Mouse (Mus musculus) right cerebral cortex, adult 2 months (tissue): Measurements from ENCODE around the gene Alcam.

Experiments
- DNase-seq, 2 experiments: peaks; one replicate each; pipeline ENCODE4 v3.0.0; 2021 to 2022; ENCODE audit warnings: low spot score in 2 of 2

Gene Alcam

DNA sequence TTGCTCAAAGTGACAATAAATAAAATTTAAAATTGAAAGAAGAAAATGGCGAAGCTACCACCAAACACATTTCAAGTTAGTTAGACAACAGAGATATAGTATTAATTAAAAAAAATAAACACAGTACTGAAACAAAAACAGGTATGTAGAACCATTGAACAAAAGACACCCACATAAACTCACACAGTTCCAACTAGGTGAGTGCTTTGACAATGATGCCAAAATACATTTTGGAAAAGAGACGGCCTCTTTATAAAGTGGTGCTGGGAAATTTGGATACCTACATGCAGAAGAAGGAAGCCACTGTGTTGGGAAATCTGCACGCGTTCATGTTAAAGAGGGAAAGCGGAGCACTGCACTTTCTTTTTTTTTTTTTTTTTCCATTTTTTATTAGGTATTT is 85.4 kb downstream of the Alcam start:
- no peak for DNase-seq

DNA sequence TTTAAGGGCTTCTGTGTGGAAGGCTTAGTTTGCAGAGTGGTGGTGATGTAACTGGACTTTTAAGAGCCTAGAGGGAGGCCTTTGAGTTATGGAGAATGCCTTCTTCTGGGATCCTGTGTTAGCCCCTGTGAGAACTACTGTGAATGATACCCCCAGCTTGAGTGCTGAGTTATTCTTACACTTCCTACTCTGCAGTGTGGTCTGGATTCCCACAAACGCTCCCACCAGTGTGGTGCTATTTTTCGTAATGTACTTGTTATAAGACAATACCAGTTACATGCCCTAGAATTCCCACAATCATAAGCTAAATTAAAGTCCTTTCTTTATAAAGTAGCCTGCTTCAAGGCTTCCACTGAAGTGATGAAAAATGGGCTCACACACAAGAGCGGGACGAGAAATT is 87.0 kb downstream of the Alcam start:
- DNase-seq, result no peak

DNA sequence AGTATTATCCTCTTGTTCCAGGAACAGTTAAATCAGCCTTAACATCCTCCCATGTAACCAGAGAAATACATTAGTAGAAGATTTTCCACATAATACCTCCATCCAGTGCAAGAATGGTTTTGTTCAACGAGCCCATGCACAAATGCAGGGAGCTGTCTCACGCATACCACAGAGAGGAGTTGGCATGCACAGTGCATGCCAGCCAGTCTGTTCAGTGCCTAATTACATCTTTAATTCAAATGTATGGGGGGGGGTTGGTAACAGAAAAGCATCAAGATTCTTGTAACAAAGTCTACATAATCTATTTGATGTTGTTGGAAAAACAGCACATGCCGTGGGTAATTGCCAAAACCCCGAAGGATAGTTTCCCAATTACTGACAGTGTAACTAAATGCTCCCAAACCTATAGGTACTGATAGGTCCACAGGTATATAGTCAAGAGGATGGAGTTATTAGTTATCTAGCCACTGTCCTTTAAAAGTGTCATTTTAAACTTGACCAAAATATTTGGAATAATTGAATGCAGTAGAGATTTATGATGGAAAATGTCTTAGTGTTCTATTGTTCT is 89.8 kb downstream of the Alcam start:
- DNase-seq, result no peak

DNA sequence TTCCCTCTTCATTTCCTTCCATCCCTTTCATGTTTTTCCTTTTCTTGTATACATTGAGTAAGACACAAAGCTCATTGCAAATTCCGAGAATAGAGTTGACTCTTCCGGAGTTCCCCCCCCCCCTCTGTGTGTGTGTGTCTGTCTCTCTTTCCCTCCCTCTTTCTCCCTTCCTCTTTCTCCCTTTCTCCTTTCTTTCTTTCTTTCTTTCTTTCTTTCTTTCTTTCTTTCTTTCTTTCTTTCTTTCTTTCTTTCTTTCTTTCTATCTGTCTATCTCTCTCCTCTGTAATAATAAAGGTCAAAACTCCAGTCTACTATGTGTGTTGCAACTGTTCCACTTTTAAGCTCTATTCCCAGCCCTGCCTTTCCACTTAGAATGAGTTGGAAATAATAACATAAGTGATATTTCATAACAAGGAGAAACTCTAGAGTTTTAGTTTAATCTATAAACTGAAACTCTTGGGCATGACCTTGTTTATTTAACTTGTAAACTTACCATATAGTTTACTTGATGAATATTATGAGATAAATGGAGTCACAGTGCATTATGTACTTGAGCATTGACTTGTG is 110.3 kb downstream of the Alcam start:
- no peak for DNase-seq

DNA sequence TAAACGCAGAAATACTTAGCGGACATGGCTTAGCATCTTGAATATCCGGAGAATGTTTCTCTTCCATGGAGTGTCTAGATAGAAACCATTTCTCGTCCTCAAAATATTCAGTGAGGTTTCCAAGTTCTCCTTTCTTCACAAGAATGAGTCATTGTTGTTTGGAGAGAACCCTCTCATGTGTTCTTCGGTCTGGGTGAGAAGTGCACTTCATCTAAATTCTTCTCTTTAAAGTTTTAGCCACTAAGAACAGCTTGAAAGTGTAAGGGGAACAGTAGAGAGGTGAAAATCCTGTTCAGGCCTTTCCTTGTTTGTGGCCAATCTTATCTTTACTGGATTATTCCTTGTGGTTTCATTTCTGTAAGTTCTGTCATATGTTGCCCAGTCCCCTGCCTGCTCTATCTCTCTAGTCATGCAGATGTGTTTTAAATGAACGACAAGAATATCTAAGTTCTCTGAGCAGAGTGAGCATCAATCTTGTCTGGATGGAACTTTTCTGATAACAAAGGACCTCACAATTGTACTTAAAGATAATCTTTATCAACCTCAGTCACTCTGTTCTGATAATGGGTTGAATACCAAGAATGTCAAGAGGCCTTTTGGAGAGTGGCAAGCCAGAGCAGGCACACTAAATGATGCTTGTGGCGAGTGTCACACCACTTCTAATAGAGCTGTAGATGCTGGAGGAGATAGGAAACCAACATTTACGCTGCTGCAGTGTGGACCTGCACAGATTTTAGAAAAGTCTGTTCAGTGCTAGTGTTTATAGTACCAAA is 111.0 kb downstream of the Alcam start:
- no peak for DNase-seq

DNA sequence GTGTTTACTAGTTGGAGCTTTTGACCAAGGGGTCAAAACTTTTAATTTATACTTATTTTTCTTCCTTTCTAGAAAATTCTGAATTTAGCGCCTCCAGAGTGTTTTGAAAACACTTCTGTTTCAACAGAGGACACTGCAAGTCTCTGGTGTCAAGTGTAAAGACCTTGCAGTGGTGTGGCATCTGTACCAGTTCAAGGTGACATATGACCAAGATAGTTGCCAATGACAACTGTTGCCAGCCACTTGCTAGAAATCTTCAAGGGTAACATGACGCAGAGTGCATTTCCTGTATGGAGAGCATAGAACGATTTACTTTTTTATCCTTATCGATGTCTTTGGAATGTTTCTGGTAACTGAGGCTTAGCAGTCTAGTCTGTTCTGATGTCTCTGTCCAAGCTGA is 119.8 kb downstream of the Alcam start:
- DNase-seq, result no peak

DNA sequence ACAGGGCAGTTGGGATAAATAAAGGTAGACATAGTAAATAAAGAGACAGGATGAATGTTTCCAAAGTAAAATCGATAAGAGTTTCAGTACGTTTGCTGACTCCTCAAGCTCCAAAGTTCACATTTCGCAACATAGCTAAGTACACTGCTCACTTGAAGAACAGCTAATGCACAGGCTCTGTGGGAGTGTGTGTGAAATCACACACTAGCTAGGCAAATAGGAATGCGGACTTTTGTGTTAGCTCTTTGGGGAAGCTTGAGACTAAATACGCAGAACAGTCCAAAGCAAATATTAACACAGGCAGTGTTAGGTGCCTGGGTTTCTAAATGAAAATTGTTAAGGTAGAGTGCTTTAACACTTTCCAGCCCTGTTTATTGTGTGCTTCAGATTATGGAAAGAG is 120.2 kb downstream of the Alcam start:
- DNase-seq, result no peak

DNA sequence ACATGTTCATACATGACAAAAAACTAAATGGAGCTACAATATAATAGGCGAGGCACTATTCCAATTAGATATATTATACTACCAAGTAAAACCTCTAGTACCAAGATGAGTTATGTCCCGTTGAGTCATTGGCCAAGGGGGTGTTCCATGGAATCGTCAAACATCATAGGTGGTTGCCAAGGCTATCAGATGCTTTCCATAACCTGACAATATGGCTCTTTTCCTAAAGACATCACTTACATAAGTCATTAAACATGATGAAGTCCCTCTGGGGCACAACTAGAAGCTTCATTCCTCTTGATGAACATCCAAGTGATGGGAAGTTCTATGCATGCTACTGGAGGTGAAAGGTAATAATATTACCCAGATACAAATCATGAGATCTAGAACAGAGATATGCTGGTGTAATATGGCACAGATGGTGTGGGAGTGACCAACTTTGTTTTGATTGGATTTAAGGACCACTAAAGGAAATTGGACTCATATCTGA is 122.5 kb downstream of the Alcam start:
- no peak for DNase-seq

- no peak for DNase-seq
These were observed 124.5 kb downstream of the Alcam start for GRCm38 (mm10) chr16:52329420-52329819.

- no peak for DNase-seq
These were observed 134.6 kb downstream of the Alcam start for GRCm38 (mm10) chr16:52319229-52319628.

DNA sequence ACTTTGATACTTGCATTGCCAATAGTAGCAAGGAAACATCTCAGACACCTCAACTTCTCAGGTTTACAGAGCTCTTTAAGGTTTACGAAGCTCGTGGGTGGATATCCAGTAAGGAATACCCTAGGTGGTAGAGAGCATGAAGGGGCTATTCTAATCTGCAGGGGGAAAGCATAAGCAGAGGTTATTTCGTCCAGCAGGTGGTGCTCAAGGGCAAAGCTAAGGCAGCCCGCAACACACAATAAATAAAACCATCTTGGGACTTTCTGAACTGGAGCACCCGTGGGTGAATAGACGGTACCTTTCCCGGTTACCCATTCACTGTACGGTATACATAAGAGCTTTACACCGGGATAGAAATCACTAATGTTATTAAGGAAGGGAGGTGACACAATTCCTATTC is 142.8 kb downstream of the Alcam start:
- peak; percentile 85 to 87 for DNase-seq

DNA sequence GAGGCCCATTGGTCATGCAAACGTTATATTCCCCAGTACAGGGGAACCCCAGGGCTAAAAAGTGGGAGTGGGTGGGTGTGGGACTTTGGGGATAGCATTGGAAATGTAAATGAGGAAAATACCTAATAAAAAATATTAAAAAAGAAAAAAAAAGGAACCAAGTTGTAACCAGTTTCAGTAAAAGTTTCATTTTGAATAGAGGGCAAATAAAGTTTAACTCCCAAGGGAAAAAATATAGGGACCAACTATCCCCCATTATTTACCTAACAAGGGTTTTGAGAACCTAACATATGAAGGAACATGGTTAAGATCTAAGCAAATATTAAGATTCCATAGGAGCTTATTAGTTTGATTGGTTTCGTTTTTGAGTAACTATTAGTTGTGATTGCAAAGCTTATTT is 146.9 kb downstream of the Alcam start:
- no peak for DNase-seq

- DNase-seq, result no peak
These were observed 150.4 kb downstream of the Alcam start for GRCm38 (mm10) chr16:52303532-52303902.

DNA sequence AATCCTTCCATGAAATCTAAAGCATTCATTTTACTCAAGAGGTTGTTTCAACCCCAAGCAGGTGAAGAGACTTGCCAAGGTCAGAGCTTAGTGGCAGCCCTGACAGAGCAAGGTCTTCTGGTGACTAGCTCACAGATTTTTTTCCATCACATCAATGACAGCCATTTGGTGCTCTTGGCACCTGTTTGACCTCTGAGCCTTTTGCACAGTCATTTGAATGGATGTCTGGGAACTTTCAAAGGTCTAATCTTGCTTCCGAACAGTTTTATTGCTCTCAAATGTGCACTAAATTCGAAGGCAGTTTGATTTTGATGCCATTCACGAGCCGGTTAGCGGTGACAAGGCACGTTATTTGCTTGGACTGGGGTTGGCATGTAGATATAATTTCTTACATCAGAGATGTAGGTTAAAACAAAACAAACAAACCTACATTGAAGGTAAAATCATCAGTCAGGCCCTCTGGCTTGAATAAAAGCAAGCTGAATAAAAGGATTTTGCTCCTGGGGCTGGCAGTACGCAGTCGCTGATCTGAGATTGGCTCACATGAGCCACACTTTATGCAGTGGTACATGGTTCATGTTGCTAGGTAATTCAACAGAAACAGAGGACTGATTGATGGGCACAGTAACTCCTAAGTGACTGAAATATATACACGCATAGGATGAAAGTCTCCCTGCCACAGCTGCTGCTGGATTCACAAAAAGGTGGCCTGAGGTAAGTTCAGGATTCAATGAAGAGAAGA is 150.9 kb downstream of the Alcam start:
- no peak for DNase-seq

GRCm38 (mm10) chr16:52301730-52302129 is 152.1 kb downstream of the Alcam start:
- DNase-seq, result no peak

- DNase-seq, result no peak
These were observed 157.5 kb downstream of the Alcam start for GRCm38 (mm10) chr16:52296376-52296775.

DNA sequence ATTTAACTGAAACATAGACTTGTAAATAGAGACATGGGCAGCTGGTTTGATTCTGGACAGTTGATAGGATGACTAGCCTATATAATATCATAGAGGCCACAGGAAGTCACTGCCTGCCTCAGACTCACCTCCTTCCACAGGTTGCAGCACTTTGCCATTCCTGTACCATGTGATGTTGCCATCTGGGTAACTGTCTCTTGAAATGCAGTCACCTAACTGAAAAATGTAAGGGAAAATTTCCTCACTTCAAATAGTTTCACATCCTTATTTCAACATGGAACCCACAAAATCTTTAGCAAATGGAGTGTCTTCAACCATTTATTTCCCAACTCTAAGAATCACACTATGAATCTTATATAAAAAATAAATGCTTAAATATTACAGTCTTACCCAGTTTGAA is 158.3 kb downstream of the Alcam start:
- DNase-seq, result no peak

DNA sequence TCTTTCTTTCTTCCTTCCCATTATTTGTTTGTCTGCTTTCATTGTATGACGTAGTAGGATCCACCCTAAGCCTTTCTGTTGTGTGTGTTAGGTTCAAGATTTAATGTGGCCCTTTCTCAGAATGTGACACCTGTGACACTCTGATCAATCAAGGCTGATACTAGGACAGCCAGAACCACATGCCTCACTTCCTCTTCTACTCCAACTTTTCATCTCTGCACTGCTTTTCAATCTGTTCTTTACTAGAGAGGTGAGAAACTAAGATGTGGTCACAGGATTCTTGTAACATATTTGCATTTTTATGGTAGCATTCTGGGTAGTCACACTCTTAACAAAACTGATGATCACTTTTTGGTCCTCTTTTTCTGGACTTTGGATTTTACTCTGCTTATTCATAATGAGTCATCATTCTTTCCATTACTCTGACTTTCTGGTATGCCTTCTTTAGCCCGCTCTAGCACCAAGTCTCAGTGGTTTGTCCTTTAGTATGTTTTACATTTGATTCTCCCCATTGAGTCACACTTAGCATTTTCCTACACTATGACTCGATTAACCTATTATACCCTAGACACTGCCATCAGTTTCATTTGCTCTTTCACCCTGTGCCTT is 161.3 kb downstream of the Alcam start:
- no peak for DNase-seq

- no peak for DNase-seq
These were observed 173.7 kb downstream of the Alcam start for GRCm38 (mm10) chr16:52280186-52280585.

- no peak for DNase-seq
These were observed 188.8 kb downstream of the Alcam start for GRCm38 (mm10) chr16:52265066-52265465.

DNA sequence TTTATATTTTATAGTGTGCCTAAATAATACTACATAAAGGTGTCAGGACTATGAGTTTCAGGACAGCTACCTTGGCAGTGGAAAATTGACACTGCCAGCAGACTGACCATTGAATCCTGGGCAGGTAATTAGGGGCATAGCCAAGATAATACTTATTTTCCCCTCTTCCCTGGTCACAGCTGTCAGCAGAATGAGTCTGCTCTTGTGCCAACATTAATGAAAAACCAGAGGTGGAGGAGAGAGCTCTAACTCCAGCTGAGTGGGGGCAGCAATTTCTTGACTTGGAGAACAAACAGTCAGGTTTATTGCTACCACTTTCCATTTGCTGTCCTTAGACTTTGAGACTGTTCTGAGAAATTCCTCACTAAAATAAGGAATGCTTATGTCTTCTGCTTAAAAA is 190.1 kb downstream of the Alcam start:
- no peak for DNase-seq

DNA sequence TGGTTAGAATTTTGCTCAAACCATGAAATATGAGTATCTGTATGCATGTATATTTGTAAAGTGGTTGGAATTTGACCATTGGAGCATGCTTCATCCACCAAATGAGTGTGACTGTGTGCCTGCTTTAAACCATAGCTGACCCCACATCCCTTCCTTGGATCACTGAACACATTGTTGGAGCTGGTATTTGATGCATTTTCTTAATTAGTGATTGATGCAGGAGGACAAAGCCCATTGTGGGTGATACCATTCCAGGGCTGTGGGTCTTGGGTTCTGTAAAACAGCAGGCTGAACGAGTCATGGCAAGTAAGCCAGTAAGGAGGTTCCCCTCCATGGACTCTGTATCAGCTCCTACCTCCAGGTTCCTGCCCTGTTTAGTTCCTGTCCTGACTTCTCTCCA is 191.3 kb downstream of the Alcam start:
- DNase-seq, result no peak
